Comparison of ENCODE assay signal across 25 mouse cellular contexts in genomic region chr5:126917300-126917699, GRCm38 (mm10).
DNase-seq lines count a peak whose midpoint lies in the region; ATAC-seq lines count a peak whose summit lies in the region.
"Had no signal": no experiment of that assay in that cellular context is flagged by ENCODE, and none has a peak within 500 bp of the region (broad histone marks: within the 10 kb centered on the region; RNA-seq: fewer than 3 reads in every experiment).

No protein-coding gene starts in this region.

- 73% methylated on average over 7 of the region's 7 CpGs for WGBS in midbrain, embryonic 14.5 days
- 71% methylated on average over 7 of the region's 7 CpGs for WGBS in midbrain, embryonic 15.5 days

- H3K9me3 ChIP-seq in midbrain, embryonic 14.5 days (ENCODE audit: control insufficient read depth, low read length) = no peaks in the 10 kb centered on the region
- H3K9me3 ChIP-seq in midbrain, embryonic 15.5 days = no peaks in the 10 kb centered on the region; the same call in 1 of the 2 replicates
- H3K9me3 ChIP-seq: forebrain, embryonic 10.5 days; heart, embryonic 15.5 days; hindbrain, embryonic 15.5 days had no signal

- DNase-seq in midbrain, embryonic 14.5 days = peak; percentile 37
- DNase-seq in ES-CJ7 (ENCODE audit: low read depth, low spot score) = peak; percentile 54
- DNase-seq in WW6 (ENCODE audit: low read depth, low spot score) = peak; percentile 22
- peak; percentile 56 for DNase-seq in mesoderm, embryonic 11.5 days (ENCODE audit: low read depth, low spot score)
- no peak for DNase-seq in ovary, postnatal 36 days (ENCODE audit: low spot score)
- DNase-seq in thymus, postnatal 36 days = no peak
- DNase-seq: adrenal gland, adult 8-10 months; cerebellum, adult 2 months; cerebellum, postnatal 36 days; gastrocnemius, adult 2 months; heart, postnatal 36 days; kidney, postnatal 36 days; layer of hippocampus, adult 9-11 months; lung, adult 18-20 months; lung, postnatal 10 days; thymus, postnatal 14 days had no signal

- no peaks in the 10 kb centered on the region for H3K36me3 ChIP-seq in midbrain, embryonic 14.5 days (ENCODE audit: control insufficient read depth, insufficient read depth, low read length)
- no peaks in the 10 kb centered on the region for H3K36me3 ChIP-seq in midbrain, embryonic 15.5 days (replicated peaks)
- H3K36me3 ChIP-seq: forebrain, embryonic 10.5 days; heart, embryonic 15.5 days; hindbrain, embryonic 15.5 days; limb, embryonic 13.5 days; liver, embryonic 12.5 days had no signal

- 0 out of 2 replicates have a peak, but pooled peaks cover 2% of the 10 kb centered on the region for H3K4me1 ChIP-seq in midbrain, embryonic 14.5 days (ENCODE audit: control insufficient read depth, insufficient read depth, low read length)
- H3K4me1 ChIP-seq in midbrain, embryonic 15.5 days = no peaks in the 10 kb centered on the region
- H3K4me1 ChIP-seq: forebrain, embryonic 10.5 days; heart, embryonic 15.5 days; limb, embryonic 13.5 days; liver, embryonic 12.5 days had no signal

- H3K27me3 ChIP-seq in midbrain, embryonic 14.5 days (ENCODE audit: control insufficient read depth, insufficient read depth, low read length) = no peaks in the 10 kb centered on the region
- H3K27me3 ChIP-seq in midbrain, embryonic 15.5 days (replicated peaks) = no peaks in the 10 kb centered on the region
- H3K27me3 ChIP-seq: heart, embryonic 15.5 days; hindbrain, embryonic 15.5 days; limb, embryonic 13.5 days; liver, embryonic 12.5 days had no signal

- ATAC-seq in midbrain, embryonic 14.5 days (ENCODE audit: low FRiP score, low TSS enrichment) = no peak
- no peak for ATAC-seq in midbrain, embryonic 15.5 days (replicated peaks)
- ATAC-seq: activated CD4-positive, CD25-positive, alpha-beta regulatory T cell, adult 4 months; intestine, embryonic 16.5 days; liver, embryonic 12.5 days had no signal

- H3K9ac ChIP-seq in midbrain, embryonic 14.5 days (replicated peaks; ENCODE audit: low read length) = no peak overlapping the region
- no peak overlapping the region for H3K9ac ChIP-seq in midbrain, embryonic 15.5 days
- H3K9ac ChIP-seq: heart, embryonic 15.5 days; hindbrain, embryonic 15.5 days; limb, embryonic 13.5 days; liver, embryonic 12.5 days had no signal

- H3K4me2 ChIP-seq in midbrain, embryonic 14.5 days (ENCODE audit: low read length) = no peak overlapping the region
- no peak overlapping the region for H3K4me2 ChIP-seq in midbrain, embryonic 15.5 days
- H3K4me2 ChIP-seq: heart, embryonic 15.5 days; hindbrain, embryonic 15.5 days; limb, embryonic 13.5 days; liver, embryonic 12.5 days; midbrain, embryonic 11.5 days had no signal

- H3K4me3 ChIP-seq in midbrain, embryonic 14.5 days (replicated peaks; ENCODE audit: low read depth, low read length) = no peak overlapping the region
- H3K4me3 ChIP-seq in midbrain, embryonic 15.5 days = no peak overlapping the region
- H3K4me3 ChIP-seq: forebrain, embryonic 10.5 days; gastrocnemius, adult 2 months; heart, embryonic 15.5 days; hindbrain, embryonic 15.5 days; limb, embryonic 13.5 days; liver, embryonic 12.5 days had no signal

- H3K27ac ChIP-seq in midbrain, embryonic 14.5 days (replicated peaks; ENCODE audit: low read depth, low read length) = no peak overlapping the region
- no peak overlapping the region for H3K27ac ChIP-seq in midbrain, embryonic 15.5 days
- H3K27ac ChIP-seq: forebrain, embryonic 10.5 days; gastrocnemius, adult 2 months; heart, embryonic 15.5 days; hindbrain, embryonic 15.5 days; limb, embryonic 13.5 days; liver, embryonic 12.5 days had no signal

Comparison
In these comparisons a context has a peak if more than half of its experiments do, and no peak if none do; other contexts are left out.
1. DNase-seq: peak in midbrain, embryonic 14.5 days (single experiment), ES-CJ7 (single experiment), WW6 (single experiment) and mesoderm, embryonic 11.5 days (single experiment); none in ovary, postnatal 36 days (single experiment) and thymus, postnatal 36 days (0 of 2).